Mouse (Mus musculus): Measurements from ENCODE around the gene Sypl.

The Sypl gene

DNA sequence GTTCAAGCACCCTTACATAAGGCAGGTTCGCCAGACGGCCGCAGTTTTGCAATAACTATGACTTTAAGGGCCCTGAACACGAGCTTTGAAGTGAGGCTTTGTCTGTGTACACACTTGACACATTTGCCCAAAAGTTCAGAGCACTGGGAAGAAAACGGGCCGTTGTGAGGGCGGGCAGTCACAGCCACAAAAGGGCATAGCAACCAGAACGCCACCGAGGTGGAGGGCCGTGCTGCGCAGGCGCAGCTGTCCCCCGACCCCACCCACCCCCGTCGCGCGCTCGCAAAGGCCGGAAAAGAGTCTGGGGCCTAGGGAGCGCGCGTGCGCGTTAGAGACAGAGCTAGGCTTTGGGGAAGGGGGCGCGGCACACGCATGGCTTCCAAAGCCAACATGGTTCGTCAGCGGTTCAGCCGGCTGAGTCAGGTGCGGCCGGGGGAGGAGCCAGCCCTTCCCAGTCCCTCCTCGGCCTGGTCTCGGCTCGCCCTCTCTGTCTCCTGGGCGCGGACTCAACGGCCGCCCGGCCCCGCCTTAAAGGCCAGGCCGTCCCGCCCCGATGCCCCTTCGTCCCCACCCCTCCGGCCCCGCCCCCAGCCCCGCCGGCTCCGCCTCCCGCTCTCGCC is at the start of gene Sypl:
Sypl (plus strand) TSS at position 296 of the 620 bp plus-strand sequence.
- peak; percentile 89 to 93 for DNase-seq (ENCODE audit: low spot score in 2 of 2)

DNA sequence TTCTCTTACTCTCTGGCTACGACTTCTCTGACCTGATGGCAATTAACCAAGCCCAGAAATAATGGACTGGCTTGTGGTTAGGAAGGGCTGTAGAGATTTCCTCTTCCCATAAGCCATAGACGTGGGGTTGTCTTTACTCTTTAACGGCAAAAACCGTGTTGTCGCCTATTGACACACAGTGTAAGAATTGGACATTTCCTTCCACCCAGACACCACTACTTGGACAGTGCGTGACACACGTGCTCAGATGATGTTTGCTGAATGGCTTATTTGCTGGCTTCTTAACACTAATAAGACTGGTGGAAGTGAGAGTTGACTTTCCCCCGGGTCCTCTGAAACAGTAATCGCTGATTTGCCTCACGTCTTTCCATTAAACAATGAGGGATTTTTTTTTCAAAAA is 44.0 kb upstream of the Sypl start:
- DNase-seq (ENCODE audit: low spot score in 2 of 2): no peak

DNA sequence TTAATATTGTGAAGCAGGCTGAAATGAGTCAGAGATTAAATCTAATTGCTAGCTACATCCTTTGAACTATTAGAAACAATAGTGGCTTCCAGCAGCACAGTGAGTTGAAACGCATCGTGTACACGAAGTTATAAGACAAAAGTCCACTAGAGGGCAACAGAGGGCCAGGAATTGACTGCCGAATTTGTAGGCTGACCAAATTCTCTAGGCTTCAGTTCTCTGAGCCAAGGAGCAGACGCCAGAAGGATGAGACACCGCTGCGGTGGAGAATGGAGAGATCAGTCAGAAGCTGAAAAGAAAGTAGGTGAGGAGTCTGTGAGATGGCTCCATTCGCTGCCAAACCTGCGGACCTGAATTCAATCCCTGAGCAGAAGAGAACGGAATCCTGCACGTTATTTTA is 43.6 kb upstream of the Sypl start:
- DNase-seq (ENCODE audit: low spot score in 2 of 2): peak in 1 of 2 experiments; percentile 51

DNA sequence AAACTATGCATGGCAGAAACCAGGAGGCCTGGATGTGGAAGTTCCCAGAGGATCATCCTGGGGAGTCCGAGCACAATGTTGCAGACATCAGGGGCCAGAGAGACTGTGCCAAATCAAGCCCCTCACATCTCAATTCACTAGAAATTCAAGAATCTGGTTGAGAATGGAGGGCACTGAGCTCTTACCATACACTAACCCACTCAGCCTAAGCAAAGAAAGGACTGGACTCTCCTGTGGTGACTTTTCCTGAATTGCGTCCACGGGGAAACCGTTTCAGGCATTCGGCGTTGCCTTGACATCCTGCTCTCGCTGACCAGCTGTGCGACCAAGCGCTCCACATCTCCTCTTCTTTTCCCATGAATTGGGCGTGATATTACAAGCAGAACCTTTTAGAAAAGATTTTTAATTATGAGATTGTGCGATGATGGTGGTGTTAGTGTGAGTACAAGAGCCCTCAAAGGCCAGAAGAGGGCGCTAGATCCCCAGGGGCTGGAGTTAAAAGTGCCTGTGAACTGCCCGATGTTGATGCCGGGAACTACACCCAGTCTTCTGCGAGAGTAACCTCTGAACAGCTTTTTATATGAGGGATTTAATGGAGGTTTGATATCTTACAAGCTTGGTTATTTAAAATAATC is 43.0 kb upstream of the Sypl start:
- DNase-seq (ENCODE audit: low spot score in 2 of 2): no peak

DNA sequence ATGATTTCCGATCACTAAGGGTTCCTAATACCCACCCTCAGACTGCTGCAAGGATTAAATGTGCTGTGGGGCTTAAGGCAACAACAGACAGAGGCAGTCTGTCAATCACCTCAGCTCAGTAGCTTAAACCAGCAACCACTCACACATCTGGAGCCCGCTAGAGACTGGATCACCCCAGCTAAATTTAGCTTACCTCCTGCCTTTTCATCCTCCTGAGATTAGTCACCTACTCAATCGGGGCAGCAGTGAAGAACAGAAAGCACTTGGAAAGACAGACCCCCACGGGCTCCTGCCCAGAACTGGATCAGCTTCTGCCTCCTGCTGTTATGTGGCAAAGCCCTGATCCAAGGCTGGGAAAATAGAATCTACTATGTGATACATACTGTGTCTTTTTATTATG is 42.1 kb upstream of the Sypl start:
- no peak for DNase-seq (ENCODE audit: low spot score in 2 of 2)

DNA sequence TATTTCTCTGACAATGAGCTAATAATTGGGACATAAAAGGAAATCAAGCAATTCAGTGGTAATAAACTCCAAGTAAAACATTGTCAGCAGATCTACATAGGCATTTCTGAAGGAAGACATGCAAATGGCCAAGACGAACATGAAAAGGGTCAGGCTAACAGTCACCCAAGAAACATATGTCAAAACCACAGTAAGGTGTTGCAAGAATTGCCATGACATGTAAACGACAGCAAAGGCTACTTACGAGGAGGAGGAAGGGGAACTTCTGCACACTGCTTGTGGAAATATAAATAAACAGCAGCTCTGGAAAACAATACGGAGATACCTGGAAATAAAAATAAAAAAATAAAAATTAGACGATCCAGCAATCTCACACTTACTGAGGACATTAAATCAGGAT is 40.9 kb upstream of the Sypl start:
- DNase-seq (ENCODE audit: low spot score in 2 of 2): no peak

DNA sequence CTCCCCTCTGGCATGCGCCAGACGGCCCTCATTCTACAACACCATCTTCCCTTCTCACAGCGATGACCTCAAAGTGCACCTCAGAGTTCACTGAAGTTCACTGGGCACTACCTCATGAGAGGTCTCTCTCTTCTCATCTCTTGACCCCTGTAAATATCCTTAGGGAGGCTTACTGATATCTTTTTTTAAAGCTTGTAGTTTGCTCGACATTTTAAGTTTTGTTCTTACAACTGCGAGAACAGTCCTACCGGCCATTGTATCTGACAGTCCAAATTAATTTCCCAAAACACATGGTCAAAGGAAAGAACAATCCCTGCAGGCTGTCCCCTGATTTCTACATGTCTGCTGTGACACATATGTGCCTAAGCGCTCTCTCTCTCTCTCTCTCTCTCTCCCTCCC is 35.0 kb upstream of the Sypl start:
- DNase-seq (ENCODE audit: low spot score in 2 of 2): no peak

DNA sequence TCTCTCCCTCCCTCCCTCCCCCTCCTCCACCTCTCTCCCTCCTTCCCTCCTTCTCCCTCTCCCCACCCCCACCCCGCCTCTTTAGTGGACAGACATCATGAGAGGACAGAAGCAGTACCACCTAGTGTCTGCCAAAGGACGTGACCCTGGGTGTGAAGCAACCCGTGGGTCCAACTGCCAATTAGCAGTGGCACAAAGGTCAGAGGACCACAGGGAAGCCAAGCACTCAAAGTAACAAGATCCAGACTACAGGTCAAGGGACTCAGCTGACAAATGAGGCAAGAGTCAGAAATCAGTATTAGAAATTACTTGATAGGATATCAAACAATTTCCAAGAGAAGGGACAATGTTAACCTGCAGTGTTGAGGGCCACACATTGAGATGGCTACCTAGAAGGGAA is 34.6 kb upstream of the Sypl start:
- no peak for DNase-seq (ENCODE audit: low spot score in 2 of 2)

DNA sequence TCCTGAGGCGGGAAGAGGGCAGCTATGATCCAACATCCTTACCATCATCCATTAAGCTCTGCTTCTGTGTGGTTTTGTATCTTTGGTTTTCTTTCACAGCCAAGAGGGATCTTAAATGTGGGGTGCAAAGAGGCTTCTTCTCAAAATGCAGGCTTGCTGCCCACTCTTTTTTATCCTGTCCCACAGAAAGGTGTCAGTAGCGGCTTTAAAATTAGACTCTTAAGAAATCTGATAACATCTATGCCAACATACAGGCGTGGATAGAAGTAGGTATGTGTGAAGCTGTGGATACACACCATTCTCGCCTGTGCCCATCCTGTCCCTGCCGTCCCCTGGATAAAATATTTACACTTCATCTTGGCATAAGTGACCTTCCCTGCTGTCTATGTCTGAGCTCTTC is 34.2 kb upstream of the Sypl start:
- DNase-seq (ENCODE audit: low spot score in 2 of 2): no peak

DNA sequence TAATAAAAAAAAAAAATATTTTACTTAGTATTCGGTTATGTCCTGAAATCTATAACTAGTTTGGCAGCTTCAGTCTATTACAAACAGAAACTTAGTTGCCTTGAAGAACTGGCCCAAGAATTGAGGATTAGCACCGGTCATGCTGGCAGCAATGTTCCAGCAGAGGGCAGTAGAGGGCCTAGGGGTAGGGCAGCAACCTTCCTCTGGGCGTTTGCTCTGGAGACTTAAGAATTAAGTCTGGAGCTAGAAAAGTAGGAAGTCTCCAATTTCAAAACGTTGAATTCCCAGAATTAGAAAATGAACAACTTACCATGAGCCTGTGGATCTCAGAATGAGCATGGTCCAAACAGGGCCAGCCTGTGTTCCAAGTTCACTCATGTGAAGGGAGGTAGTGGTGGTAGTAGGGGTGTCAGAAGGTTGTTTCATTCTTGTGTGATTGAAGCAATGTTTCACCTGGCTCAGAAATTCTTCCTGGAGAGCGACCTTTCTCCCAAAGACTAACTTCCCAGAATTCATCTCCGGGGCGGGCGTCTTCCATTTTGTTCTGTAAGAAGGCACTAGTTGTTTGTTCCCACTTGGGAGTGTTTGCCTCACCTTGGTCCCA is 33.4 kb upstream of the Sypl start:
- no peak for DNase-seq (ENCODE audit: low spot score in 2 of 2)

DNA sequence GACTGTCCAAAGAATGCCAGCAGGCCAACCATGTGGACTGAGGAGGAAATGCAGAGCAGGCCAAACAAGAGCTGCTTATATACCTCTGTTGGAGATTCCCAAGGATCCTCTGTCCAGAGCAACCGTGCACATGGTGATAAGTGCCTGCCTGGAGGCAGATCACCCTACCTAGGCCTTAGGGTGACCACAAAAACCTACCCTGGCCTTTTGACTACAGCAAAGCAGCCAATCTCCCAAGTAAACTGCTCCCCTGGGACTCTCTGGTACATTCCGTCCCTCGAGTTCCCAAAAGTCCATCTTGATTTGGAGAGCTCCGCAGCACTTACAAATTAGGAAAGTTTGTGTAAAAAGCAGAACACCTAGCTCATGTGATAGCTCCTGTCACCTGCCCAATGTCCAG is 32.6 kb upstream of the Sypl start:
- no peak for DNase-seq (ENCODE audit: low spot score in 2 of 2)

DNA sequence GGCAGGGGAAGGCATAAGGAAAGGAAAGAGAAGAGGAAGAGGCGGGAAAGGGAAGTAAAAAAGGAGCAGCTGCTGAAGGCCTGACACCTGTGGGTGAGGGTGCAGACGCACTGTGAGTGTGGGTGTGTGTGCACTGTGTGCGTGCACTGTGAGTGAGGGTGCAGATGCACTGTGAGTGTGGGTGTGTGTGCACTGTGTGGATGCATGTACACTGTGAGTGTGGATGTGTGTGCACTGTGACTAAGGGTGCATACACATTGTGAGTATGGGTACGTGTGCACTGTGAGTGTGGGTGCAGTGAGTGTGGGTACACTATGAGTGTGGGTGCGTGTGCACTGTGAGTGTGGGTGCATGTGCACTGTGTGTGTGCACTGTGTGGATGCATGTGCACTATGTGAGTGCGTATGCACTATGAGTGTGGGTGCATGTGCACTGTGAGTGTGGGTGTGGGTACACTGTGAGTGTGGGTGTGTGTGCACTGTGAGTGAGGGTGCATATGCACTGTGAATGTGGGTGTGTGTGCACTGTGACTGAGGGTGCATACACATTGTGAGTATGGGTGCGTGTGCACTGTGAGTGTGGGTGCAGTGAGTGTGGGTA is 32.1 kb upstream of the Sypl start:
- DNase-seq (ENCODE audit: low spot score in 2 of 2): no peak

DNA sequence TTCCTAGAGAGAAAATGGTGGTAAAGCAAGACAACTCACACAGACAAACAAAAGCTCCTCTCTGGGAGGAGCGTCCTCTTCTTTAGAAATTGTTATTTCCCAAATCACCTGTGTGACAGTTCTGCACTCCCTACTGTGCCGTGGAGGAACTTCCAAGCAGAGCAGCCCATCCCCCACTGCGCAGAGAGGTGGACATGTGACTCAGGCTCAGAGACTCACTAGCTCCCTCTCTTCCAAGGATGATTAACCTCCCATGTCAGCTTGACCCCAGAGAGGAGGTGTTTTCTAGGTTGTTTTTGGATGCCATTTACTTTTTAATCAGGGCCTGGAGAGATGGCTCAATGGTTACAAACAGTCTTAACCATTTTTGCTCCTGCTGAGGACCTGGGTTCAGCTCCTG is 29.4 kb upstream of the Sypl start:
- DNase-seq (ENCODE audit: low spot score in 2 of 2): no peak

DNA sequence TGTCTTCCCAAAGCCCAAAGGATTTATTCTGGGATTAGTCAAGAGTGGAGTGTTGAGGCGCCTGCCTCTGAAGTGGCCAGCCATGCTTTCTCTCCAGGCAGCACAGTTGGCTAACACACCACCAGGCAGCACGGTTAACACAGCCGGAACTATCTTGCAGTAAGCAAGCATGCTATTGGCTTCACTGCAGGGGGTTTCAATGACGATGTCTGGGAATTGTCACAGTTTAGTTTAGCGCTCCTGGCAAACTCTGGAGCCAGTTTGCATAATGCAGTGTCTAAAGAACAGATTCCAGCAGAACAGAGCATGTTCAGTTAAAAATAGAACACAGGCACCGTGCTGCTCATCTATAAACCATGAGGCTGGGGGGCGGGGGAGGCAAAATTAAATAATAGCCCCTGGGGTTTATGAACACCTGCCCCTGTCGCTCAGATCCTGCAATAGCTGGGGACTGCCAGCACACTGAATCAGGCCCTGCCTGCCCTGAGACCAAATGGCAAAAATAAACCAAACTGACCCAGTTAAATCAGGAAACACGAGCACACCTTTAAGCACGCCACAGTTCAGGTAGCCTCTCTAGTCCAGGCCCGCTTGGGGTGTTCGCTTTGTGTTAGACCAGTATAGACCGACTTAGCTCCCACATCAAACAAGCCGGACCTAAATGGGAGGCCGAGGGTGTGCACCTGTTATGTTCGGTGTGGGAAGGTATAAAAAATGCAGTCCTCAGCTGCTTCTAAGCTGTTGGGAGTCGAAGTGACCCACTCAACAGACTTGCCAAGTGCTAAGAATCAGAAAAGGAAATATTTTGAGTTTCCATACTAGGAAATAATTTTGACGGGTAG is 27.1 kb upstream of the Sypl start:
- DNase-seq (ENCODE audit: low spot score in 2 of 2): peak in 1 of 2 experiments; percentile 52

DNA sequence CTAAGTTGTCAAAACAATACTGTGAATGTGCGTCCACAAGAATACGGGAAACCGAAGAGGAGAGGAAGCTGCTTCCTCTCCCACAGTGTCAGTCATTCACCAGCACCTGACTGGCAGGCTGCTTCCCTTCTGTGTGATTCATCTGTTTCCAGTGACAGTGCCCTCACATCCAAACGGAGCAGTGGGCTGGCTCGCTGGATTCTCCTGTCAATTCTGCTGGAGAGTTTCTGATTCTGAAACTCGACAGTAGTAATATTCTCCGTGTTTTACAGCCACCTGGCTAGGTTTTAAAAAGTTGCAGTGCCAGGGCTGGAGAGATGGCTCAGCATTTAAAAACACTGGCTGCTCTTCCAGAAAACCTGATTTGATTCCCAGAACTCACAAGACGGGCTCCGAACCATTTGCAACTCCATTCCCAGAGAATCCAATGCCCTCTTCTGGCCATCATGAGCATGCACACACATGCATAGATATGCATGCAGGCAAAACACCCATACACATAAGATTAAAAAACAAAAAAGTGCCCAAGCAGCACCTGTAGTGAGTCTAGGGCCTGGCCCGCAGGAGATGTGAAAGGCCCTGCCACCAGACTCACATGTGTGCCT is 26.4 kb upstream of the Sypl start:
- DNase-seq (ENCODE audit: low spot score in 2 of 2): no peak

DNA sequence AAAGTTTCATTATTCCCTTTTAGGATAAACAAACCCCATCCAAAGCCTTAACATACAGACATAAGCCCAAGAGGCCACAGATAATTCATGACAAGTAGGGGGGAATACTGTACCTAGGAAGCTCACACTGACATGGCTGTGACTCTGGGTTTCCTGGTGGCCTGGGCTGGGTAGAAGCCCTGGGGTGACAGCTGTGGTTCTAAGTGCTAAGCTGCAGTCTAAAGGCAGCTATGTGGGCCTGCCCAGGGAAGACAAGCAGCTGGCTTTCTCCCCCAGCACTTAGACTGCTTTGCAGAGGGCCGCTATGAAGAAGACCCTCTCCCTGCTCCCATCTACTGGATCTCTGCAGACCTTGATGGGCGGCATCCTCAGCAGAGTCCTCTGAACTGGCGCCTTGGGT is 25.5 kb upstream of the Sypl start:
- DNase-seq (ENCODE audit: low spot score in 2 of 2): no peak

DNA sequence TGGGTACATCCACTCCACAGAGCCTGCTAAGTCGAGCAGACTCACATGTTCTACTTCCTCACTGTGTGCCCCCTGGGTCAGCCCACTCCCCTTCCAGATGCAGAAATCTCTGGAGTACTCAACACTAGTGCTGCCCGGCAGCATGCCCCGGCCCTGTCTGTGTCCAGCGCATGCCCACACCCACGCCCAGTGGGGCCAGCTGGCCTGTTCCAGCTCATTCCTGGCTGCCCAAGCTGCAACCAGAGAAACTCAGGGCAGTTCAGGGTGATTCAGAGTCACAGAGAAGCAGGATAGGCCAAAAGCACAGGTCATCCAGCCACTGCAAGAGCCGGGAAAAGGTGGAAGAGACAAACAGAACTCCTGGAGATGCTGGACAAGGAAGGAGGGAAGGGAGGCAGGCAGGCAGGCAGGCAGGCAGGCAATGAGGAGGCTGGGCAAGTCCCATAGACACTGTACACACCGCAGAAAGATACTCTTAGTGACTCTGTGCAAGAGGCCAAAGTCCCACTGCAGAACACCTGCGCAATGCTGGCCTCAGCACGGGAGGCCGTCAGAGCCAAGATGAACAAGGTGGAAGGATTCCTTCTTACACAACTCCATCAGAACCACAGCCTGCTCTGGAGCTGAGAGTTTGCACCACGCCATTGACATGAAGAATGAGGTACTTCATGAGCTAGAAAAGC is 23.7 kb upstream of the Sypl start:
- DNase-seq (ENCODE audit: low spot score in 2 of 2): no peak

DNA sequence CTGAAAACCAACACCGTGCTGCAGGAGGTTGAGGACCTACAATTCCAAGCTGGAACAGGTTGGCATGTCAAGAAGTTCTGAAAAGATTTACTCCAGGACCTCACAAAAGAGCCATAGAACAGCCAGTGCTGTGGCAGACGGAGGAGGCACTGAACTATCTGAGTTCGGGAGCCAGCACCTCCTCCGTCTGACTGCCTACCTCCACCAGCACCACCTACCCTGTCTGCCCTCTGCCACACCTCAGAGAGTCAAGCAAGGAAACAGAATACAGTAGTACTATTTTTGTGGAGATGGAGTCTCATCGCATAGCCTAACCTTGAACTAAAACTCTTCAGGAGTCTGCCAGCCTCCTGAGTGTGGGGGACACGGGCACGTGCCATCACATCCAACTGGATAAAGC is 23.1 kb upstream of the Sypl start:
- no peak for DNase-seq (ENCODE audit: low spot score in 2 of 2)

DNA sequence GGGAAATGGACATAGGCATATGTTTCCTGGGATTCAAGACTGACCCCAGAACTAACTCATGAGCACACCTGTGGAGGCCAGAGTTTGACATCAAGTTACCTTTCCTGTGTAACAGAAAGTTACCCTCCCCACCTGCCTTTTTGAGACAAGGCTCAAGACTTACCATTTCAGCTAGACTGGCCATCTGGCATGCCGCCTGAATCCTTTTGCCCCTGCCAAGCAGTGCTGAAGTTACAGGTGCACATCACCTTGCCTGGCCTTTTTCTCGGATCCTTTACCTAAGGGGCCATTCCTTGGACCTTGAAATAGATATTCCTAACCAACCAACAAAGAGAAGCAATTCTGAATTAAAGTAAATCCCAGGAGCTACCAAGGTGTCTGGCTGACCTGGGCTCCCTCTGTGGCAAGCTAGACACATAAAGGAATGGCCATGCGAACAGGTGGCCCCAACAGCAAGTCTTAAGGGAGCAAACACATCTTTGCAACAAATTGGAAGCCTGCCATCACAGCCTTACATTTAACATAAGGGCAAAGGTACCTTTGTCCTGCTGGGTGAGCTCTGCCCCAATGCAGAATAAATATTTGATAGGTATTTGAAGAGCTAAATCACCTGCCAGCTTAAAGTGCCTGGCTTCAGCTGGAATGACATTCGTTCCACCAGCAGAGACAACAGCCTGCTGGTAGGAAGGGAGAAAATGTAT is 17.3 kb upstream of the Sypl start:
- DNase-seq (ENCODE audit: low spot score in 2 of 2): no peak

DNA sequence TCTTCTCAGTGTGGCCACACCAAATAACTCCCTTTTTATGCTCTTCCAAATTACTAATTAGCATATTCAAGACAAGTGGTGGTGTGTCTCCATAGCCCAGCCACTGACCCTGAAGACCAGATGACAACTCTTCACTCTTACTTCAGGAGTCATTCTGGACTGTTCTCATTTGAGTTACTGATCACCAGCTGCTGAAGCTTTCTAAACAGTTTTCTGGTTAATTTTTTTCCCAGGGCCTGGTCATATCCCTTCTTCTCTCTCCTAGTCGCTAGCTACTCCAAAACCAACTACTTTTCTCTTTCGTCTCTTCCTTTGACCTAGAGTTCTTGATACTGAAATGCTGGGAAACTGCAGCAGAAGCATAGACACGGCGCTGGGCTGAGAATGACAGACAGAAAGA is 12.6 kb upstream of the Sypl start:
- DNase-seq (ENCODE audit: low spot score in 2 of 2): no peak

DNA sequence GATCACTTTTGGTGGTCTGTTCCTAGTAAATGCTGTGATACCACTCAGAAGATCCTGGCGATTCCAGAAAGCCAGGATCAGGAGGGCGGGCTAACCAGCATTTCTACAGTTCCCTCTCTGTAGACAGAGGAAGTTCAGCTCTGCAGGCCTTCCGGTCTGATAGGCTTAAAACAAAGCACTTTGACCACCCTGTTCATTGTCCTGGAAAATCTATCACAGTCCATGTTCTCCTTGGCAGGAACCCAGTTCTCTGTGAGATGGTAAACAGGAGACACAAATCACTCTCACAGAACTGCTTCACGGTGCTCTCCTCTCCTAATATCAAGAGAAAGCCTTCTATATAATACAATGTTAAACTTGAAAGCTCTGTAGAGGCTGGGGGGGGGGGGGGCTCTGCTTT is 10.3 kb upstream of the Sypl start:
- no peak for DNase-seq (ENCODE audit: low spot score in 2 of 2)
